Mouse (Mus musculus): ENCODE results near the gene Spx. TPM values are rescaled to one million over a fixed set of nuclear protein-coding genes. Genes with fewer than 3 reads are reported as not detected.
A peak's percentile ranks its signal among the peaks of the same experiment; 100 is the strongest.

The Spx gene
- total RNA-seq (2012; rRNA removed) = 0.94 and 1.4 TPM in 2 replicates

GRCm38 (mm10) chr6:142412906-142413491 lies at the start of gene Spx:
Spx (plus strand) TSS chr6:142413441.
- peak within 1 kb of the TSS in 1 of 2 experiments; percentile 32; a peak in 1 of 4 replicates for H3K4me3 ChIP-seq (ENCODE audit: insufficient read depth in 1 of 2, low read depth in 1 of 2, low read length in 2 of 2, poor library complexity in 1 of 2, severe bottlenecking in 1 of 2)
- no peak within 1 kb of the TSS for H3K27ac ChIP-seq (ENCODE audit: insufficient read depth, low read depth, low read length, poor library complexity, severe bottlenecking)
- no peaks in the 10 kb centered on the region for H3K4me1 ChIP-seq (ENCODE audit: control insufficient read depth in 2 of 2, insufficient read depth in 2 of 2, low read length in 2 of 2, poor library complexity in 1 of 2)
- H3K9ac ChIP-seq (ENCODE audit: insufficient read depth, low read depth, low read length, poor library complexity, severe bottlenecking) = no peak within 1 kb of the TSS
- in situ Hi-C loops (cut with MboI; ENCODE audit: low sequenced_read_pairs in 2 of 2, unreplicated experiment in 2 of 2) = no loop called here
- no peak for DNase-seq (ENCODE audit: low read depth, low spot score)
- H3K36me3 ChIP-seq (ENCODE audit: control insufficient read depth, insufficient read depth, low read length, poor library complexity, severe bottlenecking) = no peaks in the 10 kb centered on the region
- no peaks in the 10 kb centered on the region for H3K9me3 ChIP-seq (ENCODE audit: control insufficient read depth, insufficient read depth, low read depth, low read length)
- TF ChIP-seq HCFC1 (IDR thresholded peaks at IDR 0.05; ENCODE audit: borderline replicate concordance, insufficient read depth, low read length) (no peak), ZC3H11A (IDR thresholded peaks at IDR 0.05; ENCODE audit: borderline replicate concordance, low read depth, low read length) (no peak), CHD2 (IDR thresholded peaks at IDR 0.05; ENCODE audit: low read depth, low read length) (no peak)

GRCm38 (mm10) chr6:142365742-142366472 lies 47.3 kb upstream of the Spx start:
- peaks cover 25% of the 10 kb centered on the region for H3K36me3 ChIP-seq (ENCODE audit: control insufficient read depth, insufficient read depth, low read length, poor library complexity, severe bottlenecking)

GRCm38 (mm10) chr6:142366473-142367018 lies 46.7 kb upstream of the Spx start:
- in situ Hi-C loops (cut with MboI; ENCODE audit: low sequenced_read_pairs in 2 of 2, unreplicated experiment in 2 of 2) = loop anchor here in 1 of 2 experiments (25.0 kb wide), 1 partner anchor 371 kb away; no protein-coding TSS in a partner anchor
- TF ChIP-seq CHD2 (IDR thresholded peaks at IDR 0.05; ENCODE audit: low read depth, low read length) (no peak), ZC3H11A (IDR thresholded peaks at IDR 0.05; ENCODE audit: borderline replicate concordance, low read depth, low read length) (no peak), MAFK (IDR thresholded peaks at IDR 0.05; ENCODE audit: insufficient read depth, low read depth, low read length) (no peak), HCFC1 (IDR thresholded peaks at IDR 0.05; ENCODE audit: borderline replicate concordance, insufficient read depth, low read length) (no peak), ZNF384 (IDR thresholded peaks at IDR 0.05; ENCODE audit: low read depth, low read length) (no peak)
- H3K27ac ChIP-seq (ENCODE audit: insufficient read depth, low read depth, low read length, poor library complexity, severe bottlenecking) = no peak overlapping the region
- no peaks in the 10 kb centered on the region for H3K4me1 ChIP-seq (ENCODE audit: control insufficient read depth in 2 of 2, insufficient read depth in 2 of 2, low read length in 2 of 2, poor library complexity in 1 of 2)
- DNase-seq (ENCODE audit: low read depth, low spot score) = no peak
- H3K36me3 ChIP-seq (ENCODE audit: control insufficient read depth, insufficient read depth, low read length, poor library complexity, severe bottlenecking) = peaks cover 26% of the 10 kb centered on the region
- H3K4me3 ChIP-seq (ENCODE audit: insufficient read depth in 1 of 2, low read depth in 1 of 2, low read length in 2 of 2, poor library complexity in 1 of 2, severe bottlenecking in 1 of 2) = no peak overlapping the region
- H3K9ac ChIP-seq (ENCODE audit: insufficient read depth, low read depth, low read length, poor library complexity, severe bottlenecking) = no peak overlapping the region
- H3K9me3 ChIP-seq (ENCODE audit: control insufficient read depth, insufficient read depth, low read depth, low read length) = no peaks in the 10 kb centered on the region

More at GRCm38 (mm10) chr6:142365742-142366472, 47.3 kb upstream of the Spx start:
- Histone ChIP-seq H3K9me3 (ENCODE audit: control insufficient read depth, insufficient read depth, low read depth, low read length) (no peaks in the 10 kb centered on the region), H3K4me1 (ENCODE audit: control insufficient read depth in 2 of 2, insufficient read depth in 2 of 2, low read length in 2 of 2, poor library complexity in 1 of 2) (no peaks in the 10 kb centered on the region), H3K4me3 (ENCODE audit: insufficient read depth in 1 of 2, low read depth in 1 of 2, low read length in 2 of 2, poor library complexity in 1 of 2, severe bottlenecking in 1 of 2) (no peak overlapping the region), H3K27ac (ENCODE audit: insufficient read depth, low read depth, low read length, poor library complexity, severe bottlenecking) (no peak overlapping the region), H3K9ac (ENCODE audit: insufficient read depth, low read depth, low read length, poor library complexity, severe bottlenecking) (no peak overlapping the region)
- no peak for DNase-seq (ENCODE audit: low read depth, low spot score)
- in situ Hi-C loops (cut with MboI; ENCODE audit: low sequenced_read_pairs in 2 of 2, unreplicated experiment in 2 of 2) = loop anchor here in 1 of 2 experiments (25.0 kb wide), 1 partner anchor 371 kb away; no protein-coding TSS in a partner anchor
- TF ChIP-seq ZNF384 (IDR thresholded peaks at IDR 0.05; ENCODE audit: low read depth, low read length) (no peak), HCFC1 (IDR thresholded peaks at IDR 0.05; ENCODE audit: borderline replicate concordance, insufficient read depth, low read length) (no peak), MAFK (IDR thresholded peaks at IDR 0.05; ENCODE audit: insufficient read depth, low read depth, low read length) (no peak), ZC3H11A (IDR thresholded peaks at IDR 0.05; ENCODE audit: borderline replicate concordance, low read depth, low read length) (no peak), CHD2 (IDR thresholded peaks at IDR 0.05; ENCODE audit: low read depth, low read length) (no peak)

- DNase-seq (ENCODE audit: low read depth, low spot score) = no peak
- H3K4me3 ChIP-seq (ENCODE audit: insufficient read depth in 1 of 2, low read depth in 1 of 2, low read length in 2 of 2, poor library complexity in 1 of 2, severe bottlenecking in 1 of 2) = no peak overlapping the region
- in situ Hi-C loops (cut with MboI; ENCODE audit: low sequenced_read_pairs in 2 of 2, unreplicated experiment in 2 of 2) = loop anchor here in 1 of 2 experiments (25.0 kb wide), 1 partner anchor 370 kb away; no protein-coding TSS in a partner anchor
- H3K27ac ChIP-seq (ENCODE audit: insufficient read depth, low read depth, low read length, poor library complexity, severe bottlenecking) = no peak overlapping the region
- no peaks in the 10 kb centered on the region for H3K4me1 ChIP-seq (ENCODE audit: control insufficient read depth in 2 of 2, insufficient read depth in 2 of 2, low read length in 2 of 2, poor library complexity in 1 of 2)
- H3K36me3 ChIP-seq (ENCODE audit: control insufficient read depth, insufficient read depth, low read length, poor library complexity, severe bottlenecking) = peaks cover 30% of the 10 kb centered on the region
- H3K9ac ChIP-seq (ENCODE audit: insufficient read depth, low read depth, low read length, poor library complexity, severe bottlenecking) = no peak overlapping the region
- H3K9me3 ChIP-seq (ENCODE audit: control insufficient read depth, insufficient read depth, low read depth, low read length) = no peaks in the 10 kb centered on the region
- TF ChIP-seq MAFK (IDR thresholded peaks at IDR 0.05; ENCODE audit: insufficient read depth, low read depth, low read length) (no peak), HCFC1 (IDR thresholded peaks at IDR 0.05; ENCODE audit: borderline replicate concordance, insufficient read depth, low read length) (no peak), ZC3H11A (IDR thresholded peaks at IDR 0.05; ENCODE audit: borderline replicate concordance, low read depth, low read length) (no peak), CHD2 (IDR thresholded peaks at IDR 0.05; ENCODE audit: low read depth, low read length) (no peak), ZNF384 (IDR thresholded peaks at IDR 0.05; ENCODE audit: low read depth, low read length) (no peak)
Observed at GRCm38 (mm10) chr6:142367565-142367964, 45.7 kb upstream of the Spx start.

Measured in ES-E14 (cell line).